Mouse (Mus musculus): Measurements from ENCODE around the gene Dbx2. TPM values are rescaled to one million over a fixed set of nuclear protein-coding genes. Genes with fewer than 3 reads are reported as not detected.

The Dbx2 gene
- polyA plus RNA-seq, 1 experiment, result 2.1 TPM

GRCm38 (mm10) chr15:95661718-95662117 is 6.0 kb upstream of the Dbx2 start:
- DNase-seq (ENCODE audit: low read depth), result no peak
- no peak for TF ChIP-seq CTCF (IDR thresholded peaks at IDR 0.05; ENCODE audit: borderline replicate concordance, extremely low read depth, insufficient read depth, insufficient read length)
- no peak for TF ChIP-seq POLR2A (IDR thresholded peaks at IDR 0.05; ENCODE audit: borderline replicate concordance, extremely low read depth, insufficient read depth, insufficient read length, poor library complexity, severe bottlenecking)

- TF ChIP-seq CTCF (IDR thresholded peaks at IDR 0.05; ENCODE audit: borderline replicate concordance, extremely low read depth, insufficient read depth, insufficient read length) (no peak), POLR2A (IDR thresholded peaks at IDR 0.05; ENCODE audit: borderline replicate concordance, extremely low read depth, insufficient read depth, insufficient read length, poor library complexity, severe bottlenecking) (no peak)
- DNase-seq (ENCODE audit: low read depth), result no peak
Measured at GRCm38 (mm10) chr15:95660368-95660767, 4.6 kb upstream of the Dbx2 start.

GRCm38 (mm10) chr15:95654211-95654897 is 1.4 kb downstream of the Dbx2 start:
- TF ChIP-seq POLR2A (IDR thresholded peaks at IDR 0.05; ENCODE audit: borderline replicate concordance, extremely low read depth, insufficient read depth, insufficient read length, poor library complexity, severe bottlenecking) (no peak), CTCF (IDR thresholded peaks at IDR 0.05; ENCODE audit: borderline replicate concordance, extremely low read depth, insufficient read depth, insufficient read length) (no peak)
- no peak for DNase-seq (ENCODE audit: low read depth)

GRCm38 (mm10) chr15:95653812-95654210 is 1.9 kb downstream of the Dbx2 start:
- no peak for DNase-seq (ENCODE audit: low read depth)
- TF ChIP-seq CTCF (IDR thresholded peaks at IDR 0.05; ENCODE audit: borderline replicate concordance, extremely low read depth, insufficient read depth, insufficient read length) (no peak), POLR2A (IDR thresholded peaks at IDR 0.05; ENCODE audit: borderline replicate concordance, extremely low read depth, insufficient read depth, insufficient read length, poor library complexity, severe bottlenecking) (no peak)

- TF ChIP-seq POLR2A (IDR thresholded peaks at IDR 0.05; ENCODE audit: borderline replicate concordance, extremely low read depth, insufficient read depth, insufficient read length, poor library complexity, severe bottlenecking) (no peak), CTCF (IDR thresholded peaks at IDR 0.05; ENCODE audit: borderline replicate concordance, extremely low read depth, insufficient read depth, insufficient read length) (no peak)
- peak; percentile 35 for DNase-seq (ENCODE audit: low read depth)
Measured at GRCm38 (mm10) chr15:95652898-95653707, 2.7 kb downstream of the Dbx2 start.

GRCm38 (mm10) chr15:95651824-95652223 is 3.9 kb downstream of the Dbx2 start:
- TF ChIP-seq CTCF (IDR thresholded peaks at IDR 0.05; ENCODE audit: borderline replicate concordance, extremely low read depth, insufficient read depth, insufficient read length) (no peak), POLR2A (IDR thresholded peaks at IDR 0.05; ENCODE audit: borderline replicate concordance, extremely low read depth, insufficient read depth, insufficient read length, poor library complexity, severe bottlenecking) (no peak)

GRCm38 (mm10) chr15:95643505-95644029 is 12.2 kb downstream of the Dbx2 start:
- TF ChIP-seq CTCF (IDR thresholded peaks at IDR 0.05; ENCODE audit: borderline replicate concordance, extremely low read depth, insufficient read depth, insufficient read length), result no peak
- TF ChIP-seq POLR2A (IDR thresholded peaks at IDR 0.05; ENCODE audit: borderline replicate concordance, extremely low read depth, insufficient read depth, insufficient read length, poor library complexity, severe bottlenecking), result no peak
- peak; percentile 71 for DNase-seq (ENCODE audit: low read depth)

More at GRCm38 (mm10) chr15:95651824-95652223, 3.9 kb downstream of the Dbx2 start:
- DNase-seq (ENCODE audit: low read depth), result no peak

- TF ChIP-seq CTCF (IDR thresholded peaks at IDR 0.05; ENCODE audit: borderline replicate concordance, extremely low read depth, insufficient read depth, insufficient read length), result no peak
- TF ChIP-seq POLR2A (IDR thresholded peaks at IDR 0.05; ENCODE audit: borderline replicate concordance, extremely low read depth, insufficient read depth, insufficient read length, poor library complexity, severe bottlenecking), result no peak
- DNase-seq (ENCODE audit: low read depth), result peak; percentile 94
Measured at GRCm38 (mm10) chr15:95640347-95640746, 15.4 kb downstream of the Dbx2 start.

GRCm38 (mm10) chr15:95639829-95640134 is 16.0 kb downstream of the Dbx2 start:
- no peak for TF ChIP-seq POLR2A (IDR thresholded peaks at IDR 0.05; ENCODE audit: borderline replicate concordance, extremely low read depth, insufficient read depth, insufficient read length, poor library complexity, severe bottlenecking)
- no peak for TF ChIP-seq CTCF (IDR thresholded peaks at IDR 0.05; ENCODE audit: borderline replicate concordance, extremely low read depth, insufficient read depth, insufficient read length)
- no peak for DNase-seq (ENCODE audit: low read depth)

GRCm38 (mm10) chr15:95639115-95639828 is 16.5 kb downstream of the Dbx2 start:
- DNase-seq (ENCODE audit: low read depth), result peak; percentile 46
- TF ChIP-seq CTCF (IDR thresholded peaks at IDR 0.05; ENCODE audit: borderline replicate concordance, extremely low read depth, insufficient read depth, insufficient read length), result no peak
- no peak for TF ChIP-seq POLR2A (IDR thresholded peaks at IDR 0.05; ENCODE audit: borderline replicate concordance, extremely low read depth, insufficient read depth, insufficient read length, poor library complexity, severe bottlenecking)

- DNase-seq (ENCODE audit: low read depth), result peak; percentile 55
- TF ChIP-seq POLR2A (IDR thresholded peaks at IDR 0.05; ENCODE audit: borderline replicate concordance, extremely low read depth, insufficient read depth, insufficient read length, poor library complexity, severe bottlenecking), result no peak
- no peak for TF ChIP-seq CTCF (IDR thresholded peaks at IDR 0.05; ENCODE audit: borderline replicate concordance, extremely low read depth, insufficient read depth, insufficient read length)
Measured at GRCm38 (mm10) chr15:95624396-95624795, 31.4 kb downstream of the Dbx2 start.
